Mouse (Mus musculus): Measurements from ENCODE around the gene Oard1. TPM values are rescaled to one million over a fixed set of nuclear protein-coding genes. Genes with fewer than 3 reads are reported as not detected.

The Oard1 gene
- total RNA-seq, 2 experiments from 2014 or later, result 11.7 to 13.4 TPM

GRCm38 (mm10) chr17:48407910-48408525 is 1.8 kb upstream of the Oard1 start:
- DNase-seq (ENCODE audit: low spot score in 2 of 2), result no peak

GRCm38 (mm10) chr17:48408526-48409291 is 1.1 kb upstream of the Oard1 start:
- peak; percentile 64 to 79 for DNase-seq (ENCODE audit: low spot score in 2 of 2)

- DNase-seq (ENCODE audit: low spot score in 2 of 2), result no peak
These were observed 528 bp downstream of the Oard1 start for GRCm38 (mm10) chr17:48410299-48410785.

GRCm38 (mm10) chr17:48411241-48411640 is 1.4 kb downstream of the Oard1 start:
- DNase-seq (ENCODE audit: low spot score in 2 of 2), result no peak

GRCm38 (mm10) chr17:48416011-48416410 is 6.2 kb downstream of the Oard1 start:
- no peak for DNase-seq (ENCODE audit: low spot score in 2 of 2)

- DNase-seq (ENCODE audit: low spot score in 2 of 2), result peak in 1 of 2 experiments; percentile 50
These were observed 6.8 kb downstream of the Oard1 start for GRCm38 (mm10) chr17:48416425-48417195.

- DNase-seq (ENCODE audit: low spot score in 2 of 2), result no peak
These were observed 7.7 kb downstream of the Oard1 start for GRCm38 (mm10) chr17:48417521-48417920.

GRCm38 (mm10) chr17:48418174-48418573 is 8.4 kb downstream of the Oard1 start:
- DNase-seq (ENCODE audit: low spot score in 2 of 2), result no peak

- no peak for DNase-seq (ENCODE audit: low spot score in 2 of 2)
These were observed 9.0 kb downstream of the Oard1 start for GRCm38 (mm10) chr17:48418781-48419180.

GRCm38 (mm10) chr17:48419571-48419970 is 9.8 kb downstream of the Oard1 start:
- no peak for DNase-seq (ENCODE audit: low spot score in 2 of 2)

GRCm38 (mm10) chr17:48424237-48424636 is 14.4 kb downstream of the Oard1 start:
- DNase-seq (ENCODE audit: low spot score in 2 of 2), result no peak

GRCm38 (mm10) chr17:48425823-48426612 is 16.2 kb downstream of the Oard1 start:
- DNase-seq (ENCODE audit: low spot score in 2 of 2), result no peak

- peak in 1 of 2 experiments; percentile 20 for DNase-seq (ENCODE audit: low spot score in 2 of 2)
These were observed 17.4 kb downstream of the Oard1 start for GRCm38 (mm10) chr17:48426991-48427750.

GRCm38 (mm10) chr17:48427852-48428530 is 18.2 kb downstream of the Oard1 start:
- no peak for DNase-seq (ENCODE audit: low spot score in 2 of 2)

- no peak for DNase-seq (ENCODE audit: low spot score in 2 of 2)
These were observed 20.6 kb downstream of the Oard1 start for GRCm38 (mm10) chr17:48430394-48430793.

- DNase-seq (ENCODE audit: low spot score in 2 of 2), result no peak
These were observed 21.2 kb downstream of the Oard1 start for GRCm38 (mm10) chr17:48431054-48431453.

GRCm38 (mm10) chr17:48432158-48432980 is 22.6 kb downstream of the Oard1 start, which contains the start of gene Apobec2:
TSS of gene Apobec2 (minus strand) at chr17:48432930.
- DNase-seq (ENCODE audit: low spot score in 2 of 2), result peak; percentile 32 to 49

GRCm38 (mm10) chr17:48433006-48433655 is 23.3 kb downstream of the Oard1 start:
- DNase-seq (ENCODE audit: low spot score in 2 of 2), result no peak

Measured in gastrocnemius, postnatal 4 days (tissue).